Mouse (Mus musculus): Measurements from ENCODE around the gene Arhgap15.

The Arhgap15 gene

DNA sequence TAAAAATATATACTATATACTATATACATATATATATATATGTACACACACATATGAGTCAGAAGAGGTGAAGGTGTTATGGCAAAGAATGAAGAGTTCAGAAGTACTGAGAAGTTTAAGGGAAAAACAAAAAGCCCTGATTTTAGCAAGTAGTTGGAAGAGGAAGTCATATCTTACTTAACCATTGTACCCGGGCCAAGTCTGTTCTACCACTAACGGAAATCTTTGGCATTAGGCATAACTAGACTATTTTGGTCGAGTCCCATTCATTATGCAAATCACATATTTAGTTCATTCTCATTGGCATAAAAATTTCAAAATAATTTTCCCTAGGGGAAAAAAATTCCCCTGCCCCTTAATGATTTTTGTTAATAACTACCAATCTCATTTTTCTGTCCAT, 443.4 kb downstream of the Arhgap15 start:
- no peak for DNase-seq

DNA sequence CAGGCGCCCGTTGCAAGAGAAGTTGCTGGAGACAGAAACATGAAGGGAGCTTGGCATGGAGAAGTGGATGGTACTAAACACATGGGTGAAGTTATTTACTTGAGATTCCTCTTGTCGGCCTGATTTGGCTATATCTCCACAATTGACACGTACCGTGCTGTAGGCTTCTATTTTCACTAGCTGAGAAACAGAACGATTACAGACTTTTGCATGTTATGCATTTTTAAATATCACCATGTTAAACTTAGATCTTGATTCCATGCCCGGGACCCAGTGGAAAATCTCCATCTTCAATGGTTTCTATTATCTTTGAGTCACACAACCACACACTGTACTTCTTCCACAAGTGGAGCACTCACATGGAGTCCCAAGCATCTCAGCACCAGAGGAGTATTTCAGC, 466.9 kb downstream of the Arhgap15 start:
- no peak for DNase-seq

GRCm38 (mm10) chr2:44217811-44218210, 469.2 kb downstream of the Arhgap15 start:
- DNase-seq = no peak

- no peak for DNase-seq
Observed at GRCm38 (mm10) chr2:44218317-44218716, 469.7 kb downstream of the Arhgap15 start.

DNA sequence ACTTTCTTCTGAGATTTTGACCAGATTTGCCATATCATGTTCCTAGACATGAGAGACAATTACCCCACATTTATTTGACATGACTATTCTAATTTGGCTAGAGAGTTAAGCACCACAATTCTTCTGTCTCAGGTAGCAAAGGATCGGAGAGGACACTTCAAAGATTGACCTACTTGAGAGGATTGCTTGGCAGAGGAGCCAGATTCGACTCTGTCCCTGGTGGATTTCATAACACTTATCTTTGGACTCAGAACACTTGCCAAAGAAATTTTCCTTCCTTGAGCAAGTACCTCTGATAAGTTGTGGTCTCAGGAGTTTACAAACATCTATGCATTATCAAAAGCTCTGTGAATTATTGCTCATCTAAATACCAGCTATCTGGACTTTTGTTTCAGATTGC, 473.1 kb downstream of the Arhgap15 start:
- no peak for DNase-seq

- no peak for DNase-seq
Observed at GRCm38 (mm10) chr2:44222176-44222753, 473.6 kb downstream of the Arhgap15 start.

- no peak for DNase-seq
Observed at GRCm38 (mm10) chr2:44234856-44235255, 486.2 kb downstream of the Arhgap15 start.

GRCm38 (mm10) chr2:44241657-44242454, 493.2 kb downstream of the Arhgap15 start:
- DNase-seq = no peak

- peak in 1 of 2 experiments; percentile 5 for DNase-seq
Observed at GRCm38 (mm10) chr2:44242628-44243255, 494.1 kb downstream of the Arhgap15 start.

DNA sequence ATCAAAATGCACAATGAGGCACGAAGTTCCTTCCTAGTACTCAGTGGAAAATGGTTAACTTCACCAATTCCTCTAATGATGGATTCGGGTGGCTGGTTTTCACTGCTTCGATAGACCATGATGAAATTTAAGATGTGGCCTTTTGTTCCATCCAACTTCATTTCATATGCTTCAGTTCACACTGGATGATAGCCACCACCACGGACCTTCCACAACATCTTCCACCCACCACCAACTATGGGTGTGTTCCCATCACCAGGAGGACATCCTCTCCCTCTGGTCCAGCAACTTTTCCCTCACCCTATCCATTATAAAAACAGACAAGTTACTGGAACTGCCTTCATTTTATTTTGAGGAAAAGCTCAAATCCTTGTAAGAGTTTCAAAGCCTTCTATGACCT, 506.7 kb downstream of the Arhgap15 start:
- no peak for DNase-seq

- DNase-seq = peak; percentile 42 to 66
Observed at GRCm38 (mm10) chr2:44257946-44258345, 509.3 kb downstream of the Arhgap15 start.

DNA sequence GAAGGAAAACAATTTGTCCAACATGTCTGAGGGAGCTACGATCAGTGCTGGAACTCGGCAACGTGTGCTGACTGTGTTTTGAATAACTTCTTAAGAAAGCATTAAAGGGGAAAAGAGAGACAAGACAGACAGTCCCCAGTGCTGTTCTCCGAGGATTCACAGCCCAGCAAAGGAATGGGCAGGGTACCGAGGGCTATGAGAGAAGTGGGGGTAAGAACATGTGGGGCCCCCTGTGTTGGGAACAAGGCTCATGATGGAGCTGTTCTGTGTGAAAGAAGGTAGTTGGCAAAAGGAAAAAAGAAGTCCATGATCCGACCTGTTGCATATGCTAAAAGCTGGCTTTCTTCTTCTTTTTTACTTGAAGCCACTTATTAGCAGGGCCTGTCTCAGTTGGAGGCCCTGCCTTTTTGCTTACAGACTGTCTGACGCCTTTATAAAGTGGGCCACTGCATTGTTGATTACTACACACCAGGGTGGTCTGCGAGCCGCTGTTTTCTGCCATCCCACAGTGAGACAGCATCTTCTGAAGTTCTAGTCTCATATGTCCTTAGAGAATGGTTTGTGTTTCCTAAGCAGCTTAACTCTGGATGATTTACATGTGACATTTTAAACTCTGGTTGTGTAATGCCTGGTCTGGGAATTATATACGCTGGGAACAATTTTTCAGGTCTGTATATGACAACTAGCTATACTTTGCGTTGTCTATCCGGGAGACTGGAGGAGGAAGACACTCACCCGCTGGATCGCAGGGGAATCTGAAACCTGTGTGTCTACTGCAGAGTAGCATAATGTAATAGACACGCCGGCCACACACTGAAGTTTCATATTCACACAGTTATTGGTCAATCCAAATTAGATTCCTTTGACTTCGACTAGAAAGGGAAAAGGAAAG, 523.1 kb downstream of the Arhgap15 start:
- no peak for DNase-seq

DNA sequence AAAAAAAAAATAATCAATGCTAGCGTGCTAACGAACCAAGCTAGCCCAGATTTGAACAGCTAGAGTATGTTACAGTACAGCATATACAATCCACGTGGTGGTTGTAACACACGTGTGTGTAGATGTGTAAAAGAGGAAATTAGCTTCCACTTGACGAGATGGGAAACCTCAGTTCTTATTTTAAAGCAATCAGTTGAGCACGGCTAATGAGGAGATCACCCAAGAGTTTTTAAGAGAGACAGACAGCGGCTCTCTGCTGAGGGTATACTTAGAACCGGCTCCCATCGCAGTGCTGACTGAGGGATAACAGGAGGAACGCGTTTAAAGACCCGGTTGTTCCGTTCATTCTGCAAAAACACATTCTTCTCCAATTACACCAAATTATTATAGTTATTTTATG, 524.0 kb downstream of the Arhgap15 start:
- no peak for DNase-seq

- DNase-seq = no peak
Observed at GRCm38 (mm10) chr2:44274425-44274824, 525.8 kb downstream of the Arhgap15 start.

GRCm38 (mm10) chr2:44286181-44286719, 537.6 kb downstream of the Arhgap15 start:
- no peak for DNase-seq

- no peak for DNase-seq
Observed at GRCm38 (mm10) chr2:44299156-44299555, 550.5 kb downstream of the Arhgap15 start.

- DNase-seq = no peak
Observed at GRCm38 (mm10) chr2:44299909-44300308, 551.3 kb downstream of the Arhgap15 start.

DNA sequence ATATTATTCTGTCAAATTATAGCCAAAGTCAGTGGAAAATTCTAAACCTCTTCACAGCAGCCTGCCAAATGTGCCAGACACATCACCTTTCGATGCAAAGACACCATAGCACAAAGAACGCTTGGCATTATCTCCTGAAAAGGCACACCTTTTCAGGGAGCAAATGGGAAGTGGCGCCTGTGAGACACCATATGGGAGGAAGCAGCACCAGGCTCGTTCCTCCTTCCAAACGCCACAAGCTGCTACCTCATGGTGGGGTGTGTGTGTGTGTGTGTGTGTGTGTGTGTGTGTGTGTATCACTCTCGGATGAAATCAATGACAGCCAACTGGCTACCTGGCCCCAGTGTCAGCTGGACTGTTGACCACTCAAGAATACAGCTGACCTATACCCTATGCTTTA, 551.8 kb downstream of the Arhgap15 start:
- DNase-seq = peak; percentile 33 to 48

DNA sequence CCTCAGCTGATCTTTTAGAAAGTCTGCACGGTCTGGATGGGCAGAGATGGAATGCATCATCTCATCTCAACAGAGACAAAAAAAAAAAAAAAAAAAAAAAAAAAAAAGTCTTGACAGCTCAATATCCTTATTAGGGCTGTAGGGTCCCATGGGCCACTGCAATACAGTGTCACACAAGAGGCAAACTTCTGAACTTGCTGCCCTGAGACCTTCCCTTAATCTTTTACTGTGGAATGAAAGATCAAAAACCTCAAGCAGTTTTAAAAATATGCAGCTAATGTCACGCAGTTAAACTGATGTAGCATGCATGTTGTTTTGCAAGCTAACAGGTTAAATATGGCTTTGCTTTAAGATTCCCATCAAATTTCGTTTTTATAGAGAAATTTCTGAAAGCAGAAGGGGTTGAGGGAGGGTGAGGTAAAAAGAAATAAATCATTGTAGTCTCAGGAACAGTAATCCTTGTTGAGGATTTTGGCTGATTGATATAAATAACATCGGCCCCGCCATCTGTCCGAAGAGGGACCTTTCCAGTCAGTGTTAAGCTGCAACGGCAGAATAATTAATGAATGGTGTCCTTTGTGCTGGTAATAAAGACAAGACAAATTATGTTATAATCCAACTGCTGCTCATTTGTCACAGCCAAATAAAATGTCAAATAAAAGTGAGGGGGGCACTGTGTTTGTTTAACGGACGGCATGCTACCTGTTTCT, 555.8 kb downstream of the Arhgap15 start:
- no peak for DNase-seq

- no peak for DNase-seq
Observed at GRCm38 (mm10) chr2:44304971-44305808, 556.6 kb downstream of the Arhgap15 start.

DNA sequence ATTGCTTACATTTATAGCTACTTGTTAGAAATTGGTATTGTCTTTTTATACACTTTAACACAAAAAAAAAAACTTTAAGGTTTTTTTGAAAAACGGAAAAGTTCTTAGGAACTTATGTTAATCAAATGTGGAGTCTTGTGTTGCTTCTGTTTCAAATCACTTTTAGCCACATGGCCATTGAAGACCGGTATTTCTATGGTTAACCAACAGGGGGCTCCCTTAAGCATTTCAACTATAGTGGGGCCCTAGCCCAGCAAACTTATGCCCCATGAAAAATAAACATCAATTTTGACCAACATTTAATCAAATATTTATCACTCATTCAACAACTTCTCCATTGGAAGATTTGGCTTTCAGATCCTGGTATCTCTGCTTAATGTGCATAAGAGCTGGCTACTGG, 557.5 kb downstream of the Arhgap15 start:
- DNase-seq = no peak

All from cerebellum, postnatal 25 days (tissue).